Mouse (Mus musculus) forebrain, embryonic 13.5 days (tissue): ENCODE results near the gene Casz1. TPM values are rescaled to one million over a fixed set of nuclear protein-coding genes. Genes with fewer than 3 reads are reported as not detected.

Source experiments
- ATAC-seq: fragments of 200-750 bp; cut with Nextera tagmentation; 2 replicates; pipeline ENCODE4 v1.8.0; 2017
- H3K27ac ChIP-seq: fragments of 300-500 bp; sonication (generic); 2 replicates; pipeline ENCODE4 v1.5.1; 2015; ENCODE audit warnings: inconsistent platforms, mild to moderate bottlenecking, moderate library complexity
- H3K27me3 ChIP-seq: fragments of 300-500 bp; sonication (generic); 2 replicates; pipeline ENCODE4 v1.6.1; 2015; ENCODE audit warnings: mild to moderate bottlenecking, inconsistent platforms
- H3K36me3 ChIP-seq: fragments of 300-500 bp; sonication (generic); 2 replicates; pipeline ENCODE4 v1.6.1; 2015; ENCODE audit warnings: mild to moderate bottlenecking, inconsistent platforms; ENCODE audit not compliant: poor library complexity, severe bottlenecking
- H3K4me1 ChIP-seq: fragments of 300-500 bp; sonication (generic); 2 replicates; pipeline ENCODE4 v1.6.1; 2015; ENCODE audit warnings: inconsistent platforms
- H3K4me2 ChIP-seq: fragments of 300-500 bp; sonication (generic); 2 replicates; pipeline ENCODE4 v1.6.1; 2015; ENCODE audit warnings: inconsistent platforms, mild to moderate bottlenecking, moderate library complexity
- H3K4me3 ChIP-seq: fragments of 300-500 bp; sonication (generic); 2 replicates; pipeline ENCODE4 v1.5.1; 2015; ENCODE audit warnings: mild to moderate bottlenecking, inconsistent platforms
- H3K9ac ChIP-seq: fragments of 300-500 bp; sonication (generic); 2 replicates; pipeline ENCODE4 v1.6.1; 2015; ENCODE audit warnings: mild to moderate bottlenecking, inconsistent platforms
- H3K9me3 ChIP-seq: fragments of 300-500 bp; sonication (generic); replicated peaks from 2 replicates; pipeline ENCODE4 v1.6.1; 2016; ENCODE audit warnings: inconsistent platforms
- WGBS: fragments of 180-500 bp; shearing (Covaris S2); methylation state at CpG from one replicate; pipeline ENCODE4 v1.1.7; 2015; 5-methylcytosine and 5-hydroxymethylcytosine counted together
- polyA plus RNA-seq: library from polyadenylated mRNA; unstranded; fragments of >200 nt; fragmentation: Nextera tagmentation; extraction: Ambion mirVana; gene quantifications from 2 replicates; pipeline ENCODE4 v1.2.1, GENCODE M21; 2015

The Casz1 gene
- polyA plus RNA-seq, 1 experiment from 2014 or later = 1.3 TPM

DNA sequence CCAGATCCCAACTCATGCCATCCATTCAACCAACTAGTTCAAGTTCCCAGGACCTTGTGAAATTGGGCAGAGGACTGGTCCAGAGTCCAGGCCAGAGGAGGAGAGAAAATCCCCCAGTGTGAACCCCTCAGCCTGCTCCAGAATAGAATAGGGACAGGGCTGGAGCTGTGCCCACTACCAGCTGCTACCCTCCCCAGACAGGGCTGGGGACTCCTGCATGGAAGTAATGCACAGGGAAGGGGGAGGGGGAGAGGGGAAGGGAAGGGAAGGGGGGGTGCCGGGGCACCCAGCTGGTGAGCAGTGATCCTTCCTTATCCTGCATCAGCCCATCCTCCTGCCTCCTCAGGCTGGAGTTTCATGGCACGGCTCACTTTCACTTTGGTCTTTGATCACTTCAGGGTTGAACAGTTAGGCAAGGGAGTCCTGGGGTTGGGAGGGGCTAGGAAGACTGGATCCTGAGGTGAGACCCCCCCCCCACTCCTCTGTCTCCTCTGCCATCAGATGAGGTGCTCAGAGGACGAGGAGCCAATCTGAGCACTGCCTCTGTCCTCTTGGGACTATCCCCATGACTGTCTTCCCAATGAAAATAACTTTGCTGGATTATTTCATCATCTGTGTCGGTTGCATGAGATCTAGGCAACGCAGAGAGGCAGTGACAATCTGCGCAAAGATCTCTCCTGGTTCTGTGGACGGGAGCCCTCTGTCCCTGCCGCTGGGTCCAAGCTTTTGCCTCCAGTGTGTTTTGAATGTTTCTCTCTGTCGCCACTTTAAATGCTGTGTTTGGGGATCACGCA, 28.6 kb upstream of the Casz1 start:
- no peak overlapping the region for H3K9ac ChIP-seq

DNA sequence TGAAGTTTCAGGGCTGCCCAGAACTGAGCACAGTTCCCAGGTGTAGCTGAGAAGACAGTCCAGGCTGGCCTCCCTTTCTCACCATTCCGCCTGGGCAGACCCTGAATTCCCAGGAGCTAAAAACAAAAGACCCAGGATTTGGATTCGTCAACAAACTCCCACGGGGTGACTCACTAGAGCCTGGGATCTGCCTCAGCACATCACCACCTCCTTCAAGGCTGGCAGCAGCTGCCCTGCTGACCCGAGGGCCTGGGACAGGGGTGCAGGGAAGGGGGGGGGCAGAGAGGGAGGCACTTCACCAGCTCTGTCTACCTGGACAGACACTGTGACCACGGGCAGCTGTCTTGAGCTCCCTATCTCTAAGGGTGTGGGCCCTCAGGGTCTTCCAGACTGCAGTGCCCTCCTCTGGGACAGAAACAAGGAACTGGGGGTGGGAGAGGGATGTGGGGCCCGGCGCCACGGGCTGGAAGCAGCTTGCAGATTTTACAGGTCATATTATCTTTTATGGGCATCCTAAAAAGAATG, 24.1 kb upstream of the Casz1 start:
- Histone ChIP-seq H3K9ac (no peak overlapping the region), H3K4me3 (no peak overlapping the region), H3K36me3 (no peaks in the 10 kb centered on the region), H3K27me3 (peaks cover 14% of the 10 kb centered on the region; the same call in 1 of the 2 replicates), H3K4me2 (no peak overlapping the region), H3K27ac (no peak overlapping the region), H3K4me1 (peaks cover 28% of the 10 kb centered on the region), H3K9me3 (no peaks in the 10 kb centered on the region)
- 36% methylated on average over 8 of the region's 8 CpGs for WGBS
- ATAC-seq = no peak

More for the DNA sequence above, 28.6 kb upstream of the Casz1 start:
- WGBS = 54% methylated on average over 10 of the region's 10 CpGs
- Histone ChIP-seq H3K27ac (no peak overlapping the region), H3K4me2 (0 out of 2 replicates have a peak overlapping the region, but pooled peaks have one; percentile 6), H3K36me3 (no peaks in the 10 kb centered on the region), H3K9me3 (no peaks in the 10 kb centered on the region), H3K4me1 (peaks cover 38% of the 10 kb centered on the region), H3K4me3 (no peak overlapping the region), H3K27me3 (peaks cover 51% of the 10 kb centered on the region)
- peak; percentile 66; the same call in 1 of the 2 replicates for ATAC-seq

DNA sequence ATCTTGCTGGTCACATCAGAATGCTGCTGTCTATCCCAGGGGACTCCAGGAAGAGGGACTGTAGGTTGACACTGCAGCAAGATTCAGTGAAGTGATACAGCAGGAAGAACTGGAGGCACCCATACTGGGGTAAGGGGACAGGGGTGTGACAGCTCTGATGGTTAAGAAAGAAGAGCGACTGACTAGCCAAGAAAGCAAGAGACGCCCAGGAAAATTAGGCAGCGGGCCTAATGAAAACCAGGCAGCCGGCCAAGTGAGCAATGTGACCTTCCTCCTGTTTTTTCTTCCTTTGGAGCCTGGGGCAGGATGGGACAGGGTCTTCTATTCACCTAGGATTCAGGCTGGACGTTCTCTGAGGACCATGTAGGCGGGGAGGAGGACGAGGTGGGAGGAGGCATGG, 22.7 kb upstream of the Casz1 start:
- no peak overlapping the region for H3K27ac ChIP-seq
- H3K9ac ChIP-seq = no peak overlapping the region
- no peak overlapping the region for H3K4me2 ChIP-seq
- peaks cover 17% of the 10 kb centered on the region for H3K27me3 ChIP-seq
- ATAC-seq = no peak
- 63% methylated on average over 7 of the region's 7 CpGs for WGBS
- 0 out of 2 replicates have a peak, but pooled peaks cover 19% of the 10 kb centered on the region for H3K4me1 ChIP-seq
- H3K36me3 ChIP-seq = no peaks in the 10 kb centered on the region
- no peak overlapping the region for H3K4me3 ChIP-seq
- no peaks in the 10 kb centered on the region for H3K9me3 ChIP-seq

DNA sequence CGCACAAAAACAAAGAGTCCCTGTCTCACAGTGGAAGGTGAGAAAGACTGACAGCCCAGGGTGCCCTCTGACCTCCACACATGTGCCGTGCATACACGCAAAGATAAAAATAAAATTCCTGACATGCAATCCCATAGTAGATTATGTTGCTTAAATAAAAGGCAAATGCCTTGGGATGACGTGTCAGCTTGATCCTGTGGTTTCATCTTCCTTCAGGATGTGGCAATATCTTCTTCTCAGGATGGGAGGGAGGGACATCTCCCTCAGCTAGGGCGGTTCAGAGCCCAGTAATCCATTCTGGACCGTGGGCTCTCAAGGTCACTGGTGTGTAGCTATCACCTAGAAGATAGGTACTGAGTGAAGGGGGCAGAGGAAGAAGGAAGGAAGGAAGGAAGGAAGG, 21.3 kb upstream of the Casz1 start:
- Histone ChIP-seq H3K27me3 (peaks cover 23% of the 10 kb centered on the region), H3K27ac (no peak overlapping the region), H3K4me2 (no peak overlapping the region), H3K9me3 (no peaks in the 10 kb centered on the region), H3K4me3 (no peak overlapping the region), H3K9ac (no peak overlapping the region), H3K4me1 (0 out of 2 replicates have a peak, but pooled peaks cover 19% of the 10 kb centered on the region), H3K36me3 (no peaks in the 10 kb centered on the region)
- WGBS = 88% methylated on average over 6 of the region's 6 CpGs
- no peak for ATAC-seq

DNA sequence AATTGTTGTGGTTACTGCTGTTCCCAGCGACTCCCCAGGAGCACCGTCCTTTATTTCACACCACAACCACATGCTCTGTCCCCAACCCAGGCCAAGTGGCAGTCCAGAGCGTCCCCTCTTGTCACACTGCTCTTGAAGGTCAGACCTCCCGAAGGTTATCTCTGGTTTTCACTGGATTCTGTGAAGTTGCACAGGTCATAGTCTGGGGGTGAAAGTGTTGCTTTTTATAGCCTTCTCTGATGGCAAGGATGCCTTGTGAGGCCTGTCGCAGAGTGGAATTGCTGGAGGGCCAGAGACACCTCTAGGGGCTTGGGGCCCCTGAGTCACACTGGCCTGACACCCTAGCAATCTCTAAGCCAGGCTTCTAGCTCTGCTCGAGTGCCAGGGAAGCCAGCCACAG, 20.5 kb upstream of the Casz1 start:
- no peak for ATAC-seq
- H3K4me1 ChIP-seq = peaks cover 22% of the 10 kb centered on the region; the same call in 1 of the 2 replicates
- H3K9ac ChIP-seq = no peak overlapping the region
- no peaks in the 10 kb centered on the region for H3K9me3 ChIP-seq
- H3K4me3 ChIP-seq = no peak overlapping the region
- H3K27ac ChIP-seq = no peak overlapping the region
- H3K4me2 ChIP-seq = no peak overlapping the region
- H3K36me3 ChIP-seq = no peaks in the 10 kb centered on the region
- 83% methylated on average over 6 of the region's 6 CpGs for WGBS
- H3K27me3 ChIP-seq = peaks cover 26% of the 10 kb centered on the region

DNA sequence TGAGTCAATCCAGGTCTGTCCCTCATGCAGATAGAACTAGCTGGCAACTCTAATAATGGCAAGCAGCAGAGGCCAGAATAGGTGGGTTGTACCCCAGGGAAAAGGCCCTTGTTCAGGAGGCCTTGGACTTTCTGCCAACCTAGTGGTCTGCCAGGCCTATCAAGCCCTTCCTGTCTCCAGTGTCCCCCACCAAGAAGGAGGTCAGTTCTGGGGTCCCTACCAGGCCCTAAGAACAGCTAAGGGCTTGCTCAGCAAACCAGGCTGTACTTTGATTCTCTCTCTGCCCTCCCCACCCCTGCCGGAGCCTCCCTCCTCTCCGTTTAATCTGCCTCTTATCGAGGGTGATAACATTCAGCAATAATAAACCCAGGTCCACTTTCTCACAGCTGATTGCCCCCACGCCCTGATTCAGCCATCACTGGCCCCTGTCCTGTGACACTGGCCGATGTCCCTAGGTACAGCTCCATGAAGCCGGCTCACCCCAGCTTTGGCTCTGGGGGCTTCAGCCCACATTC, 19.1 kb upstream of the Casz1 start:
- H3K4me2 ChIP-seq = no peak overlapping the region
- peaks cover 39% of the 10 kb centered on the region for H3K27me3 ChIP-seq
- no peaks in the 10 kb centered on the region for H3K36me3 ChIP-seq
- 90% methylated on average over 6 of the region's 6 CpGs for WGBS
- no peak overlapping the region for H3K9ac ChIP-seq
- H3K27ac ChIP-seq = no peak overlapping the region
- H3K4me3 ChIP-seq = no peak overlapping the region
- no peaks in the 10 kb centered on the region for H3K9me3 ChIP-seq
- no peak for ATAC-seq
- peaks cover 23% of the 10 kb centered on the region; the same call in 1 of the 2 replicates for H3K4me1 ChIP-seq

DNA sequence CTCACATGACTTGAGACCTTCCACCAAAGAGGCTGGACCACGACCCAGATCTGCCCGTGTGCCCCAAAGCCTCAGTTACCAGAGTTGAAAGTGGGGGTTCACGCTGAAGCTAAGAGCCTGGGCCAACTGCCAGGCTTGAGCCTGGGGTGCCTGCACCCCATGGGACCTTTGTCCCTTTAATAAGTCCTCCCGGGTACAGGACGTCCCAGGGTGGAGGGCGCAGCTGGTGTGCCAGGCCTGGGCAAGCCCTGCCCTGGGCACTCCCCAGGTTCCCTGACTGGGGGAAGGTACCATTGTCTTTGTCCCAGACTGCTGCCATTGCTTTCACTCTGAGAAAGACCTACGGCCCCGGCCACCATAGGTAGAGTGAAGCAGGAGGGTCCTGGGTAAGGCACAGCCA, 18.2 kb upstream of the Casz1 start:
- Histone ChIP-seq H3K4me2 (no peak overlapping the region), H3K27me3 (peaks cover 47% of the 10 kb centered on the region), H3K9ac (no peak overlapping the region), H3K9me3 (no peaks in the 10 kb centered on the region), H3K36me3 (no peaks in the 10 kb centered on the region), H3K4me1 (peaks cover 25% of the 10 kb centered on the region; the same call in 1 of the 2 replicates), H3K27ac (no peak overlapping the region), H3K4me3 (no peak overlapping the region)
- WGBS = 68% methylated on average over 8 of the region's 8 CpGs
- ATAC-seq = no peak

DNA sequence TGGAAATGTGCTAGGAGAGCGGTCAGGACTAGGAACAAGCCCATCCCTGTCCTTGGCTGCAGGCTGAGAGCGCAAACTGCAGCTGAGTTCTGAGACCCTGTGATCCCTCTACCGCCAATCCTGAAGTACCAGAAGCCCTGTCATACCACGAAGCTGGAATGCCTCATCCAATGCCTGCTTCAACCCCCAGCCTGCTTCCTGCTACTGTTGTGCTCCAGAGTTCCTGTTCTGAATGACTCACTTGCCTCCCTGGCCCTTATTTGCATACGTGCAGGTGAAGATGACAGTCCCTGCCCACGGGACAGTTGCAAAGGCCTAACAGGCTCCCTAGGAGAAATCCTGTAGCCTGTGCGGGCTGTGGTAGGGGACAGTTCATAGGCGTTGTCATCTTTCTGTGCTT, 13.3 kb upstream of the Casz1 start:
- Histone ChIP-seq H3K27me3 (peaks cover 75% of the 10 kb centered on the region), H3K4me3 (no peak overlapping the region), H3K4me2 (no peak overlapping the region), H3K27ac (no peak overlapping the region), H3K9ac (no peak overlapping the region), H3K9me3 (no peaks in the 10 kb centered on the region), H3K36me3 (no peaks in the 10 kb centered on the region), H3K4me1 (peaks cover 37% of the 10 kb centered on the region)
- WGBS = 66% methylated on average over 8 of the region's 8 CpGs
- no peak for ATAC-seq

DNA sequence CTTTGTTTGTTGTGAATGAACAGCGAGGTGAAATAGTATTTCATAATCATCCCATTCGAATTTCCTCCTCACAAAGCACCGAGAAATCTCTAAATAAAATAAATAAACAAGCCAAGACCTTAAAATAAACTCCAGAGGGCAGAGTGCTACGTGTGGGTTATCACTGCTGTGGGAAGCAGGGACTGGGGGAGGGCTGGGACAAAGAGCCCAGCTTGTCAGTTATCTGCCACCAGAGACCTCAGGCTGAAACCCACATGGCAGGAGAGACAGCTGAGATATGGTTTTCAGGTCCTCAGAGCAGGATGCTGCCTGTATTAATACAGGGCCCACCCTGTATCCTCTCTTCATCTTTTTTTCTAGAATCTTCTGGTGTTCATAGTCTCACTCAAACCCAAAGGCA, 9.2 kb upstream of the Casz1 start:
- no peak overlapping the region for H3K9ac ChIP-seq
- H3K27ac ChIP-seq = no peak overlapping the region
- no peaks in the 10 kb centered on the region for H3K36me3 ChIP-seq
- no peaks in the 10 kb centered on the region for H3K9me3 ChIP-seq
- H3K4me2 ChIP-seq = no peak overlapping the region
- peaks cover 64% of the 10 kb centered on the region for H3K27me3 ChIP-seq
- no peak for ATAC-seq
- no peak overlapping the region for H3K4me3 ChIP-seq
- WGBS = 67% methylated on average over 4 of the region's 4 CpGs
- H3K4me1 ChIP-seq = peaks cover 34% of the 10 kb centered on the region

DNA sequence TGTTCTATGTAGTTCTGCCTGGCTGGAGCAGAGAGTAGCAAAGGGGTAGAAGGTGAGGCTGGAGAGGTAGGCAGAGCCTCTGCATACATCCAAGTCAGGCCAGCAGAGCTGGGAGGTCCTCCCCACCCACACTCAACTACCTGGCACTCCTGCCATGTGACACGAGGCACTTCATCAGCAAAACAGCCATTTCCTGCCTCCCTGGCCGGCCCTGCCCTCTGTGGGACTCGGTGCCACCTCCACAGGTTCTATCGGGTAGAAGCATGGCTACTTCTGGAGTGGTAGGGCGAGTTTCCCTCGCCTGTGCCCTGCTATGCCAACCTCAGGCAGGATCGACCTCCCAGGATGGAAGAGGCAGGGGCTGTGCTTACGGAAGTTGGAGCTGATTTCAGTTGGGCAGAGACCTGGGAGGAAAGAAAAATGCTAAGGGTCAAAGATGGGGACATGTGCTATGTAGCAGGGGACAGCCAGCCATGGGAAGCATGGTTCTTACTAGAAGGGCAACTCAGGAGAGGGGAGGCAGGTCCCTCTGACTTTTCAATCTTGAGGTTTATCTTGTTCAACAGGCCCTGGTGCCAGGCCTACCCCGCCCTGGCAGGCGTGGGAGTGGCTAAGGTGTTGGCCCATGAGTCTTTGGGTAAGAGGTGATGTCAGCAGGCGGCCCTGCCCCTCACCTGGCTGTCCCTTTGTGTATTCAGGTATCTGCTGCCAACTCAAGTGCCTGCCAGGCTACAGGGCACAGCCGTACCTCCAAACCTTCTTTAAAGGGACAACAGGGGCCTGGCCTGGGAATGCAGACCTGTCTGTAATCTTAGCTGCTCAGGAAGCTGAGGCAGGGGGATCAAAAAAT, 6.5 kb upstream of the Casz1 start:
- no peak for ATAC-seq
- H3K4me2 ChIP-seq = no peak overlapping the region
- H3K27me3 ChIP-seq = peaks cover 66% of the 10 kb centered on the region
- no peaks in the 10 kb centered on the region for H3K36me3 ChIP-seq
- H3K4me3 ChIP-seq = no peak overlapping the region
- H3K9ac ChIP-seq = no peak overlapping the region
- 81% methylated on average over 12 of the region's 12 CpGs for WGBS
- H3K9me3 ChIP-seq = no peaks in the 10 kb centered on the region
- H3K27ac ChIP-seq = no peak overlapping the region
- H3K4me1 ChIP-seq = peaks cover 28% of the 10 kb centered on the region

DNA sequence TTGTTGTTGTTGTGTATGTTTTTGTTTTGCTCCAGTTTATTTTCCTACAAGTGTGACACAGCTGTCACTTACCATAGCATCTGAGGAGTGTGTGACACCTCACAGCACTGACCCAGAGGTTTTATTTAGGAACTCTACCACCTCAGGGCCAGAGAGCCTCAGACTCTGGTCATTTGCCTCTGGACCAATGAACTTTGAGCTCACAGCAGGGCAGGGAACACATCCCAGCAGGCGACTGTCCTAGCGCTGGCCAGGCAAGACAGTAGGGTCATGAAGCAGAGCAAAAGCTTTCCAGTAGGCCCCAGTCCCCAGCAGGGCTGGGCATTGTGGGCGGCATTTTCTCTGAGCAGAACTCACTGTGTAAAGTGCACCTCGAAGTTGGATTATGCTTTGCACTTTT, 1.2 kb upstream of the Casz1 start:
- H3K9ac ChIP-seq = no peak overlapping the region
- peaks cover 47% of the 10 kb centered on the region for H3K4me1 ChIP-seq
- no peak overlapping the region for H3K27ac ChIP-seq
- H3K4me3 ChIP-seq = no peak overlapping the region
- no peak for ATAC-seq
- peaks cover 72% of the 10 kb centered on the region for H3K27me3 ChIP-seq
- no peaks in the 10 kb centered on the region for H3K9me3 ChIP-seq
- H3K36me3 ChIP-seq = no peaks in the 10 kb centered on the region
- WGBS = 23% methylated on average over 4 of the region's 4 CpGs
- no peak overlapping the region for H3K4me2 ChIP-seq

DNA sequence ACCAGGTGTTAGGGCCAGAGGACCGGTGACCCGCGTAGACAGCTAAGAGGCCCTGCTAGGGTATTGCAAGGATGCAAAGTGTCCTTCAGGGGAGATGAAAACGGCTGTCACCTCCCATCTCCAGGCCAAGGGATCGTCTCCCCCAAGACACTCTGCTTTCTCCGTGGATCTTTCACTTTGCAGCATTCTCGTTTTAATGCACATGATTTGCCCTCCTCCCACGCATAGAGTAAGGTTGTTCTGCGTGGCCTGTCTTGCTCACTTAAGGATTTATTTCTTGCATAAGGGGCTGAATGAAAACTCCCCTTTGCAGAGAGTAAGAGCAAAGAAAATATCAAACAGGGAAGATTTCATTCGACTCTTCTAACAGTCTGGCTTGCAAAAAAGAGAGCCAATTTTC, 593 bp upstream of the Casz1 start:
- Histone ChIP-seq H3K27me3 (peaks cover 74% of the 10 kb centered on the region), H3K4me1 (peaks cover 47% of the 10 kb centered on the region), H3K27ac (no peak overlapping the region), H3K36me3 (no peaks in the 10 kb centered on the region), H3K9me3 (no peaks in the 10 kb centered on the region), H3K4me3 (peak overlapping the region; percentile 58), H3K4me2 (peak overlapping the region; percentile 99), H3K9ac (no peak overlapping the region)
- 0 out of 2 replicates have a peak, but pooled peaks have one; percentile 1 for ATAC-seq
- whole genome bisulfite sequencing = 9% methylated on average over 10 of the region's 10 CpGs
